Mouse (Mus musculus) midbrain, embryonic 14.5 days (tissue): Measurements from ENCODE around the gene Grk6. TPM values are rescaled to one million over a fixed set of nuclear protein-coding genes. Genes with fewer than 3 reads are reported as not detected.

Source experiments
- ATAC-seq: fragments of 200-750 bp; cut with Nextera tagmentation; 2 replicates; pipeline ENCODE4 v1.8.0; 2017; ENCODE audit warnings: moderate number of reproducible peaks, moderate library complexity; ENCODE audit not compliant: low FRiP score, low TSS enrichment
- DNase-seq: peaks from one replicate; pipeline ENCODE4 v3.0.0-alpha.2; 2015
- H3K27ac ChIP-seq: fragments of 300-500 bp; sonication (generic); replicated peaks from 2 replicates; pipeline ENCODE4 v1.5.1; 2014; ENCODE audit warnings: mild to moderate bottlenecking, low read depth, low read length, moderate library complexity
- H3K27me3 ChIP-seq: fragments of 300-500 bp; sonication (generic); 2 replicates; pipeline ENCODE4 v1.6.1; 2014; ENCODE audit warnings: low read length, control low read depth, mixed read lengths; ENCODE audit not compliant: control insufficient read depth, insufficient read depth
- H3K36me3 ChIP-seq: fragments of 300-500 bp; sonication (generic); 2 replicates; pipeline ENCODE4 v1.6.1; 2014; ENCODE audit warnings: low read length, control low read depth; ENCODE audit not compliant: control insufficient read depth, insufficient read depth
- H3K4me1 ChIP-seq: fragments of 300-500 bp; sonication (generic); 2 replicates; pipeline ENCODE4 v1.6.1; 2014; ENCODE audit warnings: mild to moderate bottlenecking, antibody characterized with exemption, low read length, control low read depth; ENCODE audit not compliant: control insufficient read depth, insufficient read depth
- H3K4me2 ChIP-seq: fragments of 300-500 bp; sonication (generic); 2 replicates; pipeline ENCODE4 v1.6.1; 2014; ENCODE audit warnings: mild to moderate bottlenecking, low read length, moderate library complexity
- H3K4me3 ChIP-seq: fragments of 300-500 bp; sonication (generic); replicated peaks from 2 replicates; pipeline ENCODE4 v1.5.1; 2014; ENCODE audit warnings: low read depth, low read length
- H3K9ac ChIP-seq: fragments of 300-500 bp; sonication (generic); replicated peaks from 2 replicates; pipeline ENCODE4 v1.6.1; 2014; ENCODE audit warnings: mild to moderate bottlenecking, low read length, moderate library complexity
- H3K9me3 ChIP-seq: fragments of 300-500 bp; sonication (generic); 2 replicates; pipeline ENCODE4 v1.6.1; 2016; ENCODE audit warnings: low read length, control low read depth, mixed read lengths; ENCODE audit not compliant: control insufficient read depth
- WGBS: fragments of 180-500 bp; shearing (Covaris S2); extraction: QIAGEN DNeasy Blood & Tissue Kit; methylation state at CpG from one replicate; pipeline ENCODE4 v1.1.7; 2014; 5-methylcytosine and 5-hydroxymethylcytosine counted together
- polyA plus RNA-seq: library from polyadenylated mRNA; unstranded; fragments of >200 nt; fragmentation: Nextera tagmentation; extraction: Ambion mirVana; gene quantifications from 2 replicates; pipeline ENCODE4 v1.2.1, GENCODE M21; 2014

Grk6 gene
- polyA plus RNA-seq, 1 experiment from 2014 or later = 44.0 TPM

DNA sequence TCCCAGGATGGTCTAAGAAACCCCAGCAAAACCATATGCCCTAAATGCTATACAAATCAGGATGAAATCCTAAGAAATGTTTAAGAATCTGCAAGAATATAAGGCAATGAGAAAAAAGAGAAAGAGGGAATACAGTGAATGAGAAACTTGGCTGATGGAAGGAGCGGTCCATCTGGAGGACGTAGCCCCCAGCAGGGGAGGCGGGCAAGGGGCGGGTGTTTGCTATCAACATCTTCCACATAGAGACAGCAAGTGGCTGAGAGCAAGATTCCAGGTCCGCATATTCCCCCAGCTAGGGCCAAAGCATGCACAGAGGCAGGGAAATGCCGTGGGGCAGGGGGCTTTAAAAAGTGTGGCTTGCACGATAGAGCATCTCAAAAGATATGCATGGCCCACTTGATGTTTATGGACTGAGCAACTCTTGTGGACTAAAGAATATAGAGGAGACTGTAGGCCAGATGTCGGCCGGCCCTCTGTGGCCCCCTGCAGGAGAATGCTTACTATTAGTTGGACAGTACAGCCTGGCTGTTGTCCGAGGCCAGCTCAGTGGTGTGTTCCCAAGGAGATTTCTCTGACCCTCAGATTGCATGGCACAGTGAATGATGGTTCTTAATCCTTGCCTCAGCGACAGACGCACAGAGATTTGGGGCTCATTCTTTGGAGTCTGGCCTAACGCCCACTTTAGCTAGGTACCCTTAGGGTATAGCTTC, 24.1 kb downstream of the Grk6 start:
- Histone ChIP-seq H3K36me3 (peaks cover 15% of the 10 kb centered on the region), H3K4me2 (no peak overlapping the region), H3K9ac (no peak overlapping the region), H3K9me3 (no peaks in the 10 kb centered on the region), H3K4me1 (peaks cover 82% of the 10 kb centered on the region), H3K27ac (peak overlapping the region; percentile 37), H3K27me3 (no peaks in the 10 kb centered on the region), H3K4me3 (no peak overlapping the region)
- no peak for ATAC-seq
- peak; percentile 62 for DNase-seq
- 32% methylated on average over 13 of the region's 13 CpGs for WGBS

DNA sequence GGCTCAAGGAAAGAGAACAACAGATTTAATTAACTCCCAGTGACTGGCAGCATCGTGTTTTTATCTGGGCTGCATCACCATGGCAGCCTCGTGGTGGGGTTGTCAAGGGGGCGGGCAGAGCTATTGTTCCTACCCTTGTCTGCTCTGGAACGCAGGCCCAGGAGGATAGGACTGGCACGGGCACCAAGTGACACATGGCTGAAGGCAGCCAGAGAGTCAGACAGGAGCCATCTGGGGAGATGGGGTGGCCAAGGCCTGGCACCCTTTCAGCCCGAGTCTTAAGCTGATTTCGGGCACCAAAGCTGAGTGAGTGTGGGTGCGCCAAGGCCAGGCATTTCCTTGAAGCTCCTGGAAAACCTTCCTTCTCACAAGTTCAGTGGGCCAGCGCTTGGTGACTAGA, 25.5 kb downstream of the Grk6 start:
- Histone ChIP-seq H3K27ac (peak overlapping the region; percentile 94), H3K9ac (peak overlapping the region; percentile 84; the same call in 1 of the 2 replicates), H3K4me2 (peak overlapping the region; percentile 98), H3K27me3 (no peaks in the 10 kb centered on the region), H3K9me3 (no peaks in the 10 kb centered on the region), H3K4me3 (no peak overlapping the region), H3K36me3 (peaks cover 28% of the 10 kb centered on the region), H3K4me1 (peaks cover 91% of the 10 kb centered on the region)
- no peak; the same call in 1 of the 2 replicates for ATAC-seq
- peak; percentile 72 for DNase-seq
- WGBS = 29% methylated on average over 9 of the region's 9 CpGs

GRCm38 (mm10) chr13:55471156-55471818, 26.4 kb downstream of the Grk6 start:
- peak; percentile 65 for ATAC-seq
- Histone ChIP-seq H3K27me3 (no peaks in the 10 kb centered on the region), H3K9ac (peak overlapping the region; percentile 84), H3K4me1 (peaks cover 86% of the 10 kb centered on the region), H3K36me3 (peaks cover 37% of the 10 kb centered on the region), H3K27ac (peak overlapping the region; percentile 94), H3K4me3 (peak overlapping the region; percentile 48), H3K4me2 (peak overlapping the region; percentile 98), H3K9me3 (no peaks in the 10 kb centered on the region)
- under 1% methylated on average over 51 of the region's 54 CpGs for WGBS
- DNase-seq = peak; percentile 94

DNA sequence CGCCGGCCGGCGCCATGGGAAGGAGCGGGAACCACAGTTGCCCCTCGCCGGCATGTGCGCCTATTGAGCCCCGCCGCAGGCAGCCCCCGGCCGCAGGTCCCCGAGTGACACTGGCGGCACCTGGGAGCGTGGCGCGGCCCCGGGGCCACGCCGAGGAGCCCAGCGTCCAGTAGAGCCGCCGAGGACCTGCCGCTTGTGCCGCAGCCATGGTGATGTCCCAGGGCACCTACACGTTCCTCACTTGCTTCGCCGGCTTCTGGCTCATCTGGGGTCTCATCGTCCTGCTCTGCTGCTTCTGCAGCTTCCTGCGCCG, 26.9 kb downstream of the Grk6 start:
- H3K36me3 ChIP-seq = peaks cover 42% of the 10 kb centered on the region
- H3K4me2 ChIP-seq = peak overlapping the region; percentile 98
- DNase-seq (no peak), ATAC-seq (peak; percentile 32)
- WGBS = 0% methylated on average over 31 of the region's 31 CpGs
- peak overlapping the region; percentile 48 for H3K4me3 ChIP-seq
- H3K9ac ChIP-seq = peak overlapping the region; percentile 84
- peaks cover 81% of the 10 kb centered on the region for H3K4me1 ChIP-seq
- no peaks in the 10 kb centered on the region for H3K9me3 ChIP-seq
- H3K27me3 ChIP-seq = no peaks in the 10 kb centered on the region
- peak overlapping the region; percentile 94 for H3K27ac ChIP-seq

- ATAC-seq (peak; percentile 51), DNase-seq (peak; percentile 89)
- peaks cover 48% of the 10 kb centered on the region for H3K36me3 ChIP-seq
- H3K27me3 ChIP-seq = no peaks in the 10 kb centered on the region
- under 1% methylated on average over 102 of the region's 103 CpGs for WGBS
- peak overlapping the region; percentile 48 for H3K4me3 ChIP-seq
- peak overlapping the region; percentile 84 for H3K9ac ChIP-seq
- H3K27ac ChIP-seq = peak overlapping the region; percentile 94
- peaks cover 76% of the 10 kb centered on the region for H3K4me1 ChIP-seq
- peak overlapping the region; percentile 98 for H3K4me2 ChIP-seq
- H3K9me3 ChIP-seq = no peaks in the 10 kb centered on the region
Measured at GRCm38 (mm10) chr13:55472132-55473022, 27.5 kb downstream of the Grk6 start.

DNA sequence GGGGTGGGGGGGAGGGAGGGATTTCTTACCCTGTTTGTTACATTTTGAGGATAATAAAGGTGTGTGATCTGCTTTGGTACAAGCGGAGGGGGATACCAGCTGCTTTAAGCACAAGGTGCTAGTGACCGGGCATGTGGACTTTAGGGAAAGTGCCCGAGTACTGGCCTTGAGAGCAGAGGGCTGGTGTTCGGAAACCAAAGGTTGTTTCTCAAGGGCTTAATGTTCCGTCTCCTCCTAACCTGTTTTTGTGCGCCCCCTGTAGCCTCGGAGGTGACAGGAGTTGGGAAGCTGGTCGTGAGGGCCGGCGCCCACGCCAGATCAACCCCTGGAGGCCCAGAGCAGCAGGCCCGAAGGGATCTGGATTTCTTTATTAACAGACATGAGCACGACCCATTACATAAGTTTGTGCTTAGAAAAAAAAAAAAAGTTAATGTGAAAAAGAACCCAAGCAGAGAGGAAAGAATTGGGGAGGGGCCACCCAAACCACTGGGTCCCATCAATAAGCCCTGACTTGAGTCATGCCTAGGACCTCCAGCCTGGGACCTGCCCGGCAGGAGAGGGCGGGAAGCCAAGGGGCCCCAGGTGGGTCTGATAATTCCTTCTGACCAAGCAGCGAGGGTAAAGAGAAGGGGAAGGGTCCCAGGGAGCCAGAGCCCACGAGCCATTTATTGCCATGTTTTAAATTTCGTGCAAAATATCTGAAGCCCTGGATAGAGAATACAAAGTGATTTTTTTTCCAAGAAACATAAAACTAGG, 28.4 kb downstream of the Grk6 start:
- H3K9me3 ChIP-seq = no peaks in the 10 kb centered on the region
- 17% methylated on average over 18 of the region's 18 CpGs for WGBS
- peak overlapping the region; percentile 84 for H3K9ac ChIP-seq
- peak overlapping the region; percentile 48 for H3K4me3 ChIP-seq
- H3K36me3 ChIP-seq = peaks cover 57% of the 10 kb centered on the region
- peak; percentile 62 for DNase-seq
- peak overlapping the region; percentile 94 for H3K27ac ChIP-seq
- peak overlapping the region; percentile 98 for H3K4me2 ChIP-seq
- H3K27me3 ChIP-seq = no peaks in the 10 kb centered on the region
- H3K4me1 ChIP-seq = peaks cover 70% of the 10 kb centered on the region
- ATAC-seq = no peak

DNA sequence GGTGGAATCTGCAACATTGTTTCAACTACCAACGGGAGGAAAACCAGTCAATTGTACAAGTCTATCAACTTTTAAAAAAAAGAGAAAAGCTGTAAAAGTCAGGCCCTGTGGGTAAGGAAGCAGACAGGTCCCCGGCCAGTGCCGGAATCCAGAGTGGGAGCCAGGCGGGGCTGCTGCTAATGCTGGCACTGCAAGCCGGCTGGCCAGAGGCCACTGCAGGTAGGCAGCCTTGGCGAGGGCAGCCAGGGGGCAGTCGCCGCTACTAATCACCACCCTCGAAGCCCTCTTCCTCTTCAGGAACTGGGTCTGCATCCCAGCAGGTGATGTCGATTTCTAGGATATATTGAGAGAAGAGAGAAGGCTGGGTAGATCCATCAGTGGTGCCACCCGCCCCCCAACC, 29.1 kb downstream of the Grk6 start:
- Histone ChIP-seq H3K36me3 (peaks cover 63% of the 10 kb centered on the region), H3K27me3 (no peaks in the 10 kb centered on the region), H3K4me3 (no peak overlapping the region), H3K4me1 (peaks cover 64% of the 10 kb centered on the region), H3K4me2 (peak overlapping the region; percentile 98), H3K9me3 (no peaks in the 10 kb centered on the region), H3K27ac (peak overlapping the region; percentile 73), H3K9ac (no peak overlapping the region; the same call in 1 of the 2 replicates)
- 51% methylated on average over 11 of the region's 11 CpGs for WGBS
- no peak for DNase-seq
- no peak for ATAC-seq

DNA sequence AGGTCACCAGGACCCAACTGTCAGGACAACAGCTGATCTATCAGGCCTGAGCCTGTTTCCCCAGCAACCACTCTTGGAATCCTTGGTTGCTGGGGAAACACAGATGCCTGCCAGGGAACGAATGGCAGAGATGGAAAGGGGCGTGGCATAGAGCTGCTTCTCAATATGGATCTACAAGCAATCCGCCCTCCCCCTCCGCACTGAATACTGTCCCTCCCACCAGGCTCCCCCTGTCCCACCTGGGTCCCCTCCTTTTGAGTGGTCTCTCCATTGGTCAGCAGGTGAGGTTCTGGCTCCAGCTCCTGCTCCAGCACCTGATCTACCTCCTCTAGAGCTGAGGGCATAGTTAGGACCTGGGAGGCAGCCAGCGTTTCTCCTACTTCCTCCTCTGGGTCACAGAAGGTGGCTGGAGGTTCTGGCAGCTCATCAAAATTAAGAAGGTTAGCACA, 29.8 kb downstream of the Grk6 start:
- Histone ChIP-seq H3K4me2 (peak overlapping the region; percentile 98), H3K27me3 (no peaks in the 10 kb centered on the region), H3K27ac (peak overlapping the region; percentile 73), H3K9me3 (no peaks in the 10 kb centered on the region), H3K9ac (peak overlapping the region; percentile 3; the same call in 1 of the 2 replicates), H3K36me3 (peaks cover 70% of the 10 kb centered on the region), H3K4me3 (no peak overlapping the region), H3K4me1 (peaks cover 58% of the 10 kb centered on the region)
- ATAC-seq (no peak), DNase-seq (peak; percentile 88)
- 2% methylated on average over 5 of the region's 5 CpGs for WGBS
